Mouse (Mus musculus): ENCODE results near the gene Duox2.

GRCm38 (mm10) chr2:122241935-122242334 lies 56.3 kb downstream of the Duox2 start:
- TF ChIP-seq CTCF (IDR thresholded peaks at IDR 0.05; ENCODE audit: low read depth): no peak
- no peak for TF ChIP-seq EP300 (IDR thresholded peaks at IDR 0.05; ENCODE audit: low read depth)
